Mouse (Mus musculus): ENCODE measurements around the gene Ppil2. TPM values are rescaled to one million over a fixed set of nuclear protein-coding genes. Genes with fewer than 3 reads are reported as not detected.
A peak's percentile ranks its signal among the peaks of the same experiment; 100 is the strongest.

Gene Ppil2
- total RNA-seq (2021), result 101 and 118 TPM in 2 replicates
- long read RNA-seq, transcript Ppil2-201 (21 exons, 2,333 nt), result minor isoform, 37 of 144 reads
- long read RNA-seq, transcript Ppil2-209 (20 exons, 3,088 nt), result major isoform, 68 of 144 reads
- long read RNA-seq, partial matches to known transcripts, result 8 of 144 reads
- long read RNA-seq, other reads (novel, unspliced or antisense), result 29 of 144 reads

GRCm38 (mm10) chr16:17110771-17111743, at the start of gene Ppil2:
TSS of gene Ppil2 (minus strand) at chr16:17111257.
- peak; percentile 52 for DNase-seq

GRCm38 (mm10) chr16:17154346-17154745, 43.3 kb upstream of the Ppil2 start:
- peak; percentile 18 for DNase-seq

GRCm38 (mm10) chr16:17151874-17152273, 40.8 kb upstream of the Ppil2 start:
- DNase-seq, result no peak

GRCm38 (mm10) chr16:17150520-17151258, 39.6 kb upstream of the Ppil2 start:
- no peak for DNase-seq

DNA sequence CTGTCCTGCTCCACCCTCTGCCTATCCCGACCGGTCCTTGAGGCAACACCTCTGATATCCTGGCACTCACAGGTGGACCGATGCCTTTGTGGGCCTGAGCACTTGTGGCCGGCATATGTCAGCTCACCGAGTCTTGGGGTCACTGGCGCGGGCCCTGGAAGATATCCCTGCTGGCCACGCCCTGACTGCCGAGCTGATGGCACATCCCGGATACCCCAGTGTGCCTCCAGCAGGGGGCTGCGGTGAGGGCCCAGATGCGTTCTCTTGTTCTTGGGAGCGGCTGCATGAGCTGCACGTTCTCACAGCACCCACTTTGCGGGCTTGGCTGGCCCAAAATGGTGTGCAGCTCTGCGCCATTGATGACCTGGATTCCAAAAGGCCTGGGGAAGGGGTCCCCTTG, 37.0 kb upstream of the Ppil2 start:
- no peak for DNase-seq

DNA sequence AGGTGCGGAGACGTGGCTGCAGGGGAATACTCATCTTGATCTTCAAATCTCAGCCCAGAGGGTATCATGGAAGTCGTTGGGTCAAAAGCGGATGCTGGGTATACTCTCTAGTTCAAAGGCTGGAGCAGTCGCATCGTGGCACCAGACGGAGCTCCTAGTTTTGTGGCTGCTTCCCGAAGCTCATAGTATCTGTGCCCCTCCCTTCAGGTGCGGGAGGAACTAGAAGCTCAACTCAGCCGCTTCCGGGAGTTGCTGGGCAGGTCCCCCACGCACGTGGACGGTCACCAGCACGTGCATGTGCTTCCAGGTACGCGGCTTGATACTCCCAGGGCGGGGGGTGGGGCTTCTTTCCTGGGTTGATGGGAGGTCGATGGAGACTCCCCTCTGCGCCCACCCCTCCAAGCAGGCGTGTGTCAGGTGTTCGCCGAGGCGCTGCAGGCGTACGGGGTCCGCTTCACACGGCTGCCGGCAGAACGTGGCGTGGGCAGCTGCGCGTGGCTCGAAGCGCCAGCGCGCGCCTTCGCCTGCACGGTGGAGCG, 36.4 kb upstream of the Ppil2 start:
- DNase-seq, result peak; percentile 16

DNA sequence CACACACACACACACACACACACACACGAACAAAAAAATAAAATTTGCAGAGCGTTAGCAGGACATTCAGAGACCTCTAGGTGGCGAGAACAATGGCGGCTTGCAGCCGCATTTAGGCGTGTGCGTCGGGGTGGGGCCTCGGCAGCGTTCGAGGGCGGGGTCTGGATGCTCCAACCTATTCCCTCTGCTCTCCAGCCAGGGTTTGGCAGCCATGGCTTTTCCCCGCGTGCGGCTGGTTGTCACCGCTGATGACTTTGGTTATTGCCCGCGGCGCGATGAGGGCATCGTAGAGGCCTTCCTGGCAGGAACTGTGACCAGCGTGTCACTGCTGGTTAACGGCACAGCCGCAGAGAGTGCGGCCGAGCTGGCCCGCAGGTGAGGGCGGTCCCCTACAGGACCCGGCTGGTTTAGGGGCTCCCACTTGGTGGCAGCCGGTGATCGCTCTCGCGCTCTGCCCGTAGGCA, 35.7 kb upstream of the Ppil2 start, which contains the start of gene Ccdc116:
Gene Ccdc116, minus strand, starts transcription at position 458 of the 464 bp plus-strand sequence.
- peak; percentile 81 for DNase-seq

DNA sequence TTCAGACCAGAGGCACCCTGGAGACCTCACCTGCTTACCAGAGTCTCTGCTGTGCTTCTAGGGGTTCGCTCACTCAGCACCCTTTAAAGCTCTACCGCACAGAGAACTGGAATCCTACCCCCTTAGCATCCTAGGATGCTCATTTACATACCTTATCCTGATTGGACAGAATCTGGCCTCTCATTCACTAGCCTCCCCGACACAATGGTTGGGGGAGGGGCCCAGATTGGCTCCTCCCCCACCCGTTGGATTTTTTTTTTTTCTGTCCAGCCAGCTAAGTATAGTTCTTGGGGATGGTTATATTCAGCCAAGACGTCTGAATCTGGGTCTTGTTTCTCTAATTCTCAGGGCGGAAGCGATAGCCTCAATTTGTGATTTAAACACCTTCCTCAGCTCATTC, 33.3 kb upstream of the Ppil2 start, which contains the start of gene Ydjc:
Gene Ydjc, plus strand, starts transcription at position 283 of the 400 bp plus-strand sequence.
- no peak for DNase-seq

DNA sequence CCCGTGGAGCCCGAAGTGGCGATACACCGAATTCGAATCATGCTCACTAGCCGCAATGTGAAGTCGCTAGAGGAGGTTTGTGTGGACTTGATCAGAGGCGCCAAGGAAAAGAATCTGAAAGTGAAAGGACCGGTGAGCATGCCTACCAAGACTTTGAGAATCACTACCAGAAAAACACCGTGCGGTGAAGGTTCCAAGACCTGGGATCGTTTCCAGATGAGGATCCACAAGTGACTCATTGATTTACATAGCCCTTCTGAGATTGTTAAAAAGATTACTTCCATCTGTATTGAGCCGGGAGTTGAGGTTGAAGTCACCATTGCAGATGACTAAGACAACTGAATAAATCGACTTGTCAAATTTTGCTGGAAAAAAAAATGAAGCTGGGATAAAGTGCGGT, 26.3 kb upstream of the Ppil2 start:
- DNase-seq, result no peak

DNA sequence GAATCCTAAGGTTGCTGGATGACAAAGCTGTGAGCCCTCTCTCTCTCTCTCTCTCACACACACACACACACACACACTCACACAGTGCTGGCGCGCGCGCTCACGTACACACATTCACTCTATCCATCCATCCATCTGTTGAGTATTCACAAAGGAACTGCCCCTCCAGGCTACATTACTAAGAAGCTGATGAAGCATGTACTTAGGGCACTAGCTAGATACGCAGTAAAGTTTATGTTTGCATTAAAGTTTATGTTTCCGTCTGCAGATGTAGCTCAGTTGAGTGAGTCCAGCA, 21.8 kb upstream of the Ppil2 start:
- no peak for DNase-seq

DNA sequence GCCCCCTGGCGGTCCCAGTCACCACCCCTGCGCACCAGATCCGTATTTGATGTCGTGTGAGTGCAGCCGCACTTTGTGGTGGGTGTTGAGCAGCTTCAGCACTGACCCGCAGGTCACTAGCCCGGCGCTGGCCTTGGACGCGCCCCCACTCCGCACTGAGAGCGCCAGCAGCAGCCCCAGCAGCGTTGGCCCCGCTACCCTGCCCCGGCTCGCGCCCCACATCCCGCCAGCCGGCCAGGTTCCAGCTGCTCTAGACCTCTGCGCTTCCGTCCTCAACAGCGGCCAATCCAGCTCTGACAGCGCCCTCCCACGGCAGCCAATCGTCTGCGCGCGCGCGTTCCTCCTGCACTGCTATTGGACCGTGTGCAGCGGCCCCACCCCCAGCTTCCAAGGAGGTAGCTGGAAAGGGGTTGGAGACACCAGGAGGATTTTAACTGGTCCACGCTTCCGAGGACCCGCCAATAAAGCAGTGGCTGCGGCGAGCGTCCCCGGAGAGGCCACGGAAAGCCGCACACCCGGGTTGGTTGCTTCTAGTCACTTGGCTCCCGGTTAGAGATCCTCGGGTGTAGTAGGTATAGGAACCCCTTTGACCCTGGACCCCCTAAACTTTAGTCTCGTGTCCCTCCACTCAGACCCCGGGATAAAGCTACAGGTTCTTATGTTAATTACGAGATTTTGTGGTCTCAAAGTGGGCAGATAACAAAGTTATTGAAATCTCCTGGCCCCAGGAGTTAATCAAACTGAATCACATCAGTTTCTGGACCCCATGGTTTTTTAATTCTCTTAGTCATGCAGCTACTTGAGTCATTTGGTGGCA, 21.2 kb upstream of the Ppil2 start, which contains the start of gene Sdf2l1:
Gene Sdf2l1, minus strand, starts transcription at position 295 of the 817 bp plus-strand sequence.
- DNase-seq, result peak; percentile 97

- peak; percentile 23 for DNase-seq
Measured at GRCm38 (mm10) chr16:17131191-17132088, 20.4 kb upstream of the Ppil2 start.

GRCm38 (mm10) chr16:17127292-17127691, 16.2 kb upstream of the Ppil2 start:
- DNase-seq, result peak; percentile 26

DNA sequence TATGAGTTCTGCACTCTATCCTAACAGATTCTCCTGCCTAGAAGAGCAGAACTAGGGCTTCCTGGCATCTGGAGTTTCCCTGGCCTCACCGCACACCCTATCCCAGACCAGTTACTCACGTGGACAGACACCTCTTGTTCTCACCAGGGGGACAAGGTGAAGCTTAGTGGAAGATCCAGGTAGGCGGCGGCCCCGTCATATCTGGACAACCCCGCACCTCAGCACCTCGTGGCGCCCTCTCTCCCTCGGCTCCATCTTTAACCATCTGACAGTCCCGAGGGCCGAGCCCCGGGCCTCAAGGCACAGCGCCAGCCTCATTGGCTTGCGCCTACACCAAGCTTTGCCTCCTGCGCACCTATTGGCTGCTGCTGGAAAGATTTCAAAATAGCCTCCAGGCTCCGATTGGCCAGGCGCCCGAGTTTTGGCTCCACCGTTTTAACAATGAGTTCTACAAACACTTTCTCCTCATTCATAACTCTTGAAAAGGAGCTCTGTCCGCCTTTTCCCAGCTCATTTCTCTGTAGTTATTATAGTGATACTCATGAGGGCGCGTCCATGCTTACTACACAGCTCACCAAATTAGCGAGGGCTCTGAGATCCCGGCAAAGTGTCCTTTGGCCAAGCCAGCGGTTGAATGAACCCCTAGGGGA, 13.9 kb upstream of the Ppil2 start, which contains the start of gene 2610318N02Rik:
Gene 2610318N02Rik, minus strand, starts transcription at position 297 of the 650 bp plus-strand sequence.
- DNase-seq, result peak; percentile 84

GRCm38 (mm10) chr16:17124119-17124870, 13.2 kb upstream of the Ppil2 start:
- DNase-seq, result no peak

DNA sequence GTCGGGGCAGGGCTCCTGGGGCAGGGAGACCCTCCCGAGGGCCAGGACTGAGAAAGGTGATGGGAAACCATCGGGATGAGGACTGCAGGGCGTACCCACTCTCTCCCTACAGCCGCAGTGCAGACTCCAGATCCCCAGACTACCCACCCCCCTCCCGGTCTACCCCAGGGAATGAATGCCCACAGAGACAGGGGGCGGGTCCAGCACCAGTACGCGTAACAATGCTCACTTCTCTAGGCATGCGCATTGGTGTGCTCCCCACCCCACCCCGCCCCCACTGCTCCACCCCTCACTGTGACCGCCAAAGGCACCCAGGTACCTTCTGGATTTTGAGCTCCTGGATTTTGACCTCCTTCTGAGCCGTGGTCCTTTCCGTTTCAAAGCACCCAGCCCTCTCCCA, 10.5 kb upstream of the Ppil2 start:
- DNase-seq, result no peak

- DNase-seq, result no peak
Measured at GRCm38 (mm10) chr16:17117309-17117799, 6.3 kb upstream of the Ppil2 start.

DNA sequence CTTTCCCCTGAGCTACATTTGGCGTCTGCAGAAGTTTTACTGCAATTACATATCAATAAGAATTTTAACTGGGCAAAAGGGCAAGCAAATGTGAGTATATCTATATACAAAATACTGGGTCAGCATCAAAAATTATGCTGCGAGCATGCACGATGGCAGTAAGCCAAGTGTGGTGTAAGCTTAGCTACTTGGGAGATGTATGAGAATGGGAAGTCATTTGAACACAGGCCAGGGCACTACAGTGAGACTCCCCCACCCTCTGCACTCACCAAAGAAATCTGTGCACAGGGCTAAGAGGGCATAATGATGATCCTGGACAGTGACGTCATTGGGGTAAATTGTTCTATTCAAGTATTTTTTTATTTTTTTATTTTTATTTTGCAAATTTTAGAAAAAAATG, 6.5 kb downstream of the Ppil2 start:
- DNase-seq, result no peak

All from adrenal gland, postnatal 25 days (tissue).